Mouse (Mus musculus) adrenal gland, postnatal 14 days (tissue): ENCODE measurements around the gene Hist1h2ae. TPM values are rescaled to one million over a fixed set of nuclear protein-coding genes. Genes with fewer than 3 reads are reported as not detected.
A peak's percentile ranks its signal among the peaks of the same experiment; 100 is the strongest.
"Not testable (repeated sequence)": the region's sequence is repeated elsewhere in the genome, so short reads cannot be mapped to it uniquely, and the experiment has no call there.

ENCODE experiments used
- DNase-seq: peaks from one replicate; pipeline ENCODE4 v3.0.0; 2021; ENCODE audit warnings: mixed read lengths
- total RNA-seq: library from RNA; stranded (reverse); gene quantifications from 2 replicates; pipeline ENCODE4 v1.2.3, GENCODE M21; 2021

Hist1h2ae gene
- total RNA-seq, 1 experiment from 2014 or later = 36.1 TPM

DNA sequence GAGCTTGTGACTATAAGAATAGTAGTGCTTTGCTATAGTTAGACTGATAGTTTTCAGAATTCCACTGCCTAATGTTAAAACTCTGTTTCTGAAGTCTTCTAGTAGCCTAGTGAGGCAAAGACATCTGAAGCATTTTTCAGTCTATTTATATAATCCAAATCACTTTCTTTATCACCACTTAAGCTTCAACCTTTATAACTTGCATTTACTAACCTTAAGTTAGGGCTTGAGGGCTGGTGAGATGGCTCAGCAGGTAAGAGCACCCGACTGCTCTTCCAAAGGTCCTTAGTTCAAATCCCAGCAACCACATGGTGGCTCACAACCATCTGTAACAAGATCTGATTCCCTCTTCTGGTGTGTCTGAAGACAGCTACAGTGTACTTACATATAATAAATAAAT lies 31.2 kb downstream of the Hist1h2ae start:
- not testable (repeated sequence) for DNase-seq

DNA sequence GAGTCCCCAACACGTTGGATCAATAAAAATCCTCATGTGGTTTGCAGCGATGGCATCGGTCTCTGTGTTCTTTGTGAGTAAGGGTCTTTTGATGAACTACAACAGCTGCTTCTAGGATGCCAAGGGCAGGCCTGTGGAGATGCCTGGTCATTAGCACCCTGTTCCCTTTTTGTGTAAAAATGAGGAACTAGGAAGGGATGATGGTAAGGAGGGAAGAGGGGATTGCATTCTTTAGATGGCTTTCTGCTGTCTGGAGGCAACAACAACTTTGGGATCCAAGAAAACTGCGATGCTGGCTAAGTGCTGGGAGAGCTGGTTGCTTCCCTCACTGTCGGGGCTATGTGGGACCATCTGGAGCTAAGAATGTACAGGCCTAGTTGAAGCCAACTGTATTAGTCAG lies 32.8 kb downstream of the Hist1h2ae start:
- no peak for DNase-seq

DNA sequence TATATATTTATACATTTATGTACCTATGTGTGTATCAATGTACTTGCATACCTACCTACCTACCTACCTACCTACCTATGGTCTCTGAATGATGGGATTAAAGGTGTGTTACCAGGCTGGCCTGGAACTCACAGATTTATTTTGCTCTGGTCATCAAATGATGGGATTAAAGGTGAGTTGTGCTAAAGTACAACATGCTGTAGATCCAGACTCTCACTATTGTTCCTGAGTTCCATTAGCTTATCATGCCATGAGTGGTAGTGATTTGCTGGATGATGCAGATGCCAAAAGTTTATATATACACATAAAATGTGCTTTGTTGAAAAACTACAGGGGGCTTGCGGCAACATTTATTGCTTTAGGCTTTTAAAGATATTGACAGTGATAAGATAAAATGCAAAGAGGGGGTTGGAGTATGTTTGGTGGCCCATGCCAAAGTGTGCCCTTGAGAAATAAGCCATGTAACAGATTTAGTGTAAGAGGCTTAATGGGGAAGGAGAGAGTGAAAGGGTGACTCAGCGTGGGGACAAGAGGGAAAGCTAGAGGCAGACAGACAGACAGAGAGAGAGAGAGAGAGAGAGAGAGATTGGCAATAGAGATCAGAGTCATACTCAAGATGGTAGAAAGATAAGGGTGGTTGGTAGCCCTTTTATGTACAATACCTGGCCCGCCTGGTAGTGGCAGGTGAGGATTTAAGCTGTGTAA lies 33.9 kb downstream of the Hist1h2ae start:
- no peak for DNase-seq

DNA sequence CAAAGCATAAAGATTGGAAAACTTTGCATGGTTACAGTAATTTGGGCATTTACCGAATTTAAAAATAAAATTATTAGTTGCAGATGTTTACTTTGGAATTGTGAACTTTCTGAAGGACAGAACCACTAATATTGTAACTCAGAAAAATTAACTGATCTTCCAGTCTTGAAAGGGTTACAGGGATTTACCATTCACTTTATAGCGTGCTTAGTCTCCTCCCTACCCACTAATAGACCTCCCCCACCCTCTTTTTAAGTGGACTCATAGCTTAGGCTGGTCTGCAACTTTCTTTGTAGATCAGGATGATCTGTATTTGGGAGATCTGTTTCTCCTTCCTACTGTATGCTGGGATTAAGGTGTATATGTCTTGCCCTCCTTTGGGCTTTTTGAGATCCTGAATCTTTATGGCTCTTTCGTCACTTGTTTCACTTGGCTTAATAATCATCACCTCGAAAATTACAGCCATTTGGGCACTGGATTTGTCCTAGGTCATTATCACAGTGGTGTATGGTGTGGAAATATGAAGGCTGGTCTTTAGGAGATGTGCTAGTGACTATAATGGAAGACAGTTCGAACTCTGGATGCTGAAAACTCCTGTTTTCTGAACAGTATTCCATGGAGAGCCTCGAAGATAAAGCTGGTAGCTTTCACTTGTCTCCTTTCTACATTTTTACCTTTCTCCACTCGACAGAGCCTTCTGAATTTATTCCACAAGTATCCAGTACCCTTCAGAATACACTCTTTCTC lies 34.8 kb downstream of the Hist1h2ae start:
- DNase-seq = no peak

DNA sequence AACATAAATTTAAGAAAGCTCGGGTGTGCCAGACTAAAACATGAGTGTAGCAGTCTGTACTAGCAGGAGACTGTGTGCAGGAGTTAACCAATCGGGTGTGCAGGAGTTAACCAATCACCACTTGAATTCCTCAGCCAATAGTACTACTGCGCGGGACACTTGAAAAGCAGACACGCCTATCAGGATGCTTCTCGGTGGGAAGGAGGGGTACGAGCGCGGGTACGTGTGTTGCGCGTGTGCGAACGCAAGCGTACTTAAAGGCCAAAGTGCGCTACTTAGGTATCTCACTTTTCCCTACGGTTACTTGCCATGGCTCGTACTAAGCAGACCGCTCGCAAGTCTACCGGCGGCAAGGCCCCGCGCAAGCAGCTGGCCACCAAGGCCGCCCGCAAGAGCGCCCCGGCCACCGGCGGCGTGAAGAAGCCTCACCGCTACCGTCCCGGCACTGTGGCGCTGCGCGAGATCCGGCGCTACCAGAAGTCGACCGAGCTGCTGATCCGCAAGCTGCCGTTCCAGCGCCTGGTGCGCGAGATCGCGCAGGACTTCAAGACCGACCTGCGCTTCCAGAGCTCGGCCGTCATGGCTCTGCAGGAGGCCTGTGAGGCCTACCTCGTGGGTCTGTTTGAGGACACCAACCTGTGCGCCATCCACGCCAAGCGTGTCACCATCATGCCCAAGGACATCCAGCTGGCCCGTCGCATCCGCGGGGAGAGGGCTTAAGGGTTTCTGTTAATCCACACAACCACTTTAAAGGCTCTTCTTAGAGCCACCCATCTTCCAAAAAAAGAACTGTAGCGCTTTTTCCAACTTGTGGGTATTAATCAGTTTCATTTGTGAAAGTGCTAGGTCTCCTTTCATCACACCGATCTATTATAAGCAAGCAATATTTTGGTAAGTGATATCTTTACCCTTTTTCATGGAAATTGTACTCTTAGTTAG lies 35.6 kb downstream of the Hist1h2ae start, which contains the start of gene Hist1h3g:
Gene Hist1h3g, plus strand, starts transcription at position 286 of the 939 bp plus-strand sequence.
- peak; percentile 92 for DNase-seq

DNA sequence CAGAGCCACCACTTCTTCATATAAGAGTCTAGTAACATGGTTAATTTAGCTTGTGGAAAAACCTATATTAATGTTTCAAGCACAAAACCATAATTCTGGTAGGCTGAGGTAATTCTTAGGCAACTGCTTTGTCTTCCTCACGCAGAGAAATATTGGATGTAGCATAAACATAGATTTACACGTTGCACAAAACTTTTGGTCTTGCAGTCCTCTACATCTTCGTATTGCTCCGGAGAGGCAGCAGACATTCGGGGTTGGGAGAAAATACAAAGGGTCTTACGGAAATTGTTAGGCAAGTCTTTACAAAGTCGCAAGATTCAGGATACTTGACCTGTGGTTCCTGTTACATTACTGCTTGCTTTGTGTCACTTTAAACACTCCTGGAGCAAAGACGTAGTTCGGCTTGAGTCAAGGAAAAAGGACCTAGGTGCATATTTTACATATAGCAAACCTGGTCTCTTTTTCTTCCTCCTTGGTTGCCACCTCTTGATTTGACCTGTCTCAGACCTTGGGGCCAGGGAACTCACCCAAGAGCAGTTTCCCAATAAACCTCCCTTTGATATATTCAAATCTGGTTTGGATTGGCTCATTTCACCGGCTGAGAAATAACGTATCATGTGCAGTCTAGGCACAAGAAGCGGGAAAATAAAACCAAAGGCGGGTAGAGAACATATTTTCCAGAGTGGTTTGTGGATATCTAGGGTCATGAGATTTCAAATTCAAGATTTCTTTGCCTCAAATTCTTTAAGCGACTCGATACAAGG lies 36.5 kb downstream of the Hist1h2ae start:
- DNase-seq = peak; percentile 59

DNA sequence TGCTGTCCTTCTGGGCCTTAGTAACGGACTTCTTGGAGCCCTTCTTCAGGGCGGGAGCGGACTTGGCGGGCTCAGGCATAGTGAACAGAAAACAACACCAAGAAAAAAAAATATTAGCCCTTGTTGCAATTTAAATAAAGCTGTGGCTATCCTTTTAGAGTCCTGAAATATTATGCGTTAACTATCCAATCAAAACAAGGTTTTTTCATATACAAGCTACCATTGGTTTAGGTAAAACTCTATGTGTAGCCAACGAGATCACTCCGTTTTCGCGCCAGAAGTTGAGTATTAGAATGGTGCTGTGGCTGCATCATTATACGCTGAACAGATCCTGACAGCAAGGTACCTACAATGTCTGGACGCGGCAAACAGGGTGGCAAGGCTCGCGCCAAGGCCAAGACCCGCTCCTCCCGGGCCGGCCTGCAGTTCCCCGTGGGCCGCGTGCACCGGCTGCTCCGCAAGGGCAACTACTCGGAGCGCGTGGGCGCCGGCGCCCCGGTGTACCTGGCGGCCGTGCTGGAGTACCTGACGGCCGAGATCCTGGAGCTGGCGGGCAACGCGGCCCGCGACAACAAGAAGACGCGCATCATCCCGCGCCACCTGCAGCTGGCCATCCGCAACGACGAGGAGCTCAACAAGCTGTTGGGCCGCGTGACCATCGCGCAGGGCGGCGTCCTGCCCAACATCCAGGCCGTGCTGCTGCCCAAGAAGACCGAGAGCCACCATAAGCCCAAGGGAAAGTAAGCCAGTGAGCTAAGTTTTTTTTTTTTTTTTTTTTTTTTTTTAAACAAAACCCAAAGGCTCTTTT lies 37.3 kb downstream of the Hist1h2ae start, which contains the start of gene Hist1h2af:
Gene Hist1h2af, plus strand, starts transcription at position 347 of the 808 bp plus-strand sequence.
- DNase-seq = peak; percentile 76

DNA sequence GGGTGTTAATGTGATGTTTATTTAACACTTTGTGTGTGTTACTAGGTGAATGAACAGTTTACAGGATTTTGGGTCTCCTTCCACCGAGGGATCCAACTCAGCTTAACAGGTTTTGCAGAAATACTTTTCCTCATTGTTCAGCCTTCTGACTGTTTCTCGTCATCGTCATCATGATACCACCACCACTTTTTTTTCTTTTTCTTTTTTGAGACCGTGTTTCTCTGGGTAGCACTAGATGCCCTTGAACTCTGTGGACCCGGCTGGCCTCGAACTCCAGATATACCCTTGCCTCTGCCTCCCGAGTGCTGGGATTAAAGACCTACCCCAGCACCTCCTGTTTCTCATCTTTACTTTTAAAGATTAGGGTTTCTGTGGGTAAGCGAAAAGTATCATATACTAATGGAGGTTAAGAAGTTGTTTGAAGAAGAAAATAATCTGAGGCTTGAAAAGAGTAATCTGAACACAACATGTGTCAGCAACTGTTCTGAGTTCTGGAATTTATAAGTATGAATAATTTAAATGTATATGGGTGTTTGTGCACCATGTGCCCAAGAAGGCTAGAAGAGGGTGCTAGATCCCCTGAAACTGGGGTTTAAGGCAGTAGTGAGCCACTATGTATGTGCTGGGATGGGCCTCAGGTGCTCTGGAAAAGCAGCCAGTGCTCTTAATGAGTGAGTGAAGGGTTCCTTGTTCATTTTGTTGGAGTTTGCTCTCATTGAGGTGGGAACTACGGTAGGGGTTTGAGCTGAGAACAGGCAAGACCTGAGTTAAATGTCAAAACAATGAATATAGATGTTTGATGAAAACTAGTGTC lies 38.6 kb downstream of the Hist1h2ae start:
- no peak for DNase-seq

DNA sequence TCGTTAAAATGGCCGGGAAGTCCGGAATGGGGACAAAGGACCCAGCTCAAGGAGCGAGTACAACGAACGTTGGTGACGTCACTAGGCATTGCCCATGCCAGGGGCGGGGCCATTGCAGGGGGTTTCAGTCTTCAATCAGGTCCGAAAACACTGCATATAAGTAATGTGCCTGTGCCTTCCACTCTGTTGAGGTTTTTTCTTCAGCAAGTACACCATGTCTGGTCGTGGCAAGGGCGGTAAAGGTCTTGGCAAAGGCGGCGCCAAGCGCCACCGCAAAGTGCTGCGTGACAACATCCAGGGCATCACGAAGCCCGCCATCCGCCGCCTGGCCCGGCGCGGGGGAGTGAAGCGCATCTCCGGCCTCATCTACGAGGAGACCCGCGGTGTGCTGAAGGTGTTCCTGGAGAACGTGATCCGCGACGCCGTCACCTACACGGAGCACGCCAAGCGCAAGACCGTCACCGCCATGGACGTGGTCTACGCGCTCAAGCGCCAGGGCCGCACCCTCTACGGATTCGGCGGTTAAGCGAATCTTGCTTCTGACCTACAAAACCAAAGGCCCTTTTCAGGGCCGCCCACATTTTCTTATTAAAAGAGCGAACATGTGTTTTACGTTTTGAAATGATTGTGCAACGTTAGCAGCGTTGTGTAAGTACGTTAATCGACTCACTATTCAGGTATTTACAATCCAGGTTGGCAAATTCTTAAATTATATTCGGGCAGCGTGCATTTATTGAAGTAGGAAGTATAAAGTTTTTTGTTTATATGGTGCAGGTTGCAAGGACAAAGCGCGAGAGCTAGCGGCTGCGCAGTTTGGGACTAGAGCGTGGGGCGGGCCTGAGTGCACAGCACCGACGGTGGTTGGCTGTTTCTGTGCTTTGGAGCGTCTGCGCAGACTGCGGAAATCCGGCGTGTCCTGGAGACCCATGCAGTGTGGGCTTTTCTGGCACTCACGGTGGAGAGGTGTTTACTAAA lies 39.8 kb downstream of the Hist1h2ae start, which contains the start of gene Hist1h4h:
Gene Hist1h4h, plus strand, starts transcription at position 150 of the 975 bp plus-strand sequence.
- peak; percentile 98 for DNase-seq

DNA sequence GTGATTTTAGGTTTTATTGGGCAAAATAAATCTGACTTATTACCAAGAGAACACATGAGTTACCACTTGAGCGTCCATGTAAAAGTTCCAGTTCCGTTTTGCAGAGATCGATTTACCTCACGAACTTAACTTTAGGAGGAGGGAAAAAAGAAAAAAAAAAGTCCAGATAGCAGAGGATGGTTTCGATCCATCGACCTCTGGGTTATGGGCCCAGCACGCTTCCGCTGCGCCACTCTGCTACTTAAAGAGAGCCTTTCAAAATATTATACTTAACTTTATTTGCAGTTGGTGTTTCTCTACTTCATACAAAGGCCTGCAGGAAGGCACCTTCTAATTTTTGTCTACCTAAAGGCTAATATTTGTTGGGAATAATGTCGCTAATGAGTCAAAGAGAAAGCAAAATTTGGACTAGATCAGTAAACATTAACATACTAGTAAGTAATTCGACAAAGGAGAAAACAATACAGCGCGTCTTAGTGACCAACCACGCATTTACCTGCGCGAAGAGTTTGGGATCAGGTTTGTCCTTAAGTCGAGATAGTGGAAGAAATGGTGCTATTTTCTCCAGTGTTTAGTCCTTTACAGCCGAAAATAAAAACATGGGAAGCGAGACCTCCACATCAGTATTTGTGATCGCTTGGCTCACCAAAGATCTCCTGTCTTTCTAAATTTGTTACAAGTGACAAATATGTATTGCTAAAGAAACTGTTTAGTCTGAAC lies 40.7 kb downstream of the Hist1h2ae start:
- DNase-seq = peak; percentile 68

DNA sequence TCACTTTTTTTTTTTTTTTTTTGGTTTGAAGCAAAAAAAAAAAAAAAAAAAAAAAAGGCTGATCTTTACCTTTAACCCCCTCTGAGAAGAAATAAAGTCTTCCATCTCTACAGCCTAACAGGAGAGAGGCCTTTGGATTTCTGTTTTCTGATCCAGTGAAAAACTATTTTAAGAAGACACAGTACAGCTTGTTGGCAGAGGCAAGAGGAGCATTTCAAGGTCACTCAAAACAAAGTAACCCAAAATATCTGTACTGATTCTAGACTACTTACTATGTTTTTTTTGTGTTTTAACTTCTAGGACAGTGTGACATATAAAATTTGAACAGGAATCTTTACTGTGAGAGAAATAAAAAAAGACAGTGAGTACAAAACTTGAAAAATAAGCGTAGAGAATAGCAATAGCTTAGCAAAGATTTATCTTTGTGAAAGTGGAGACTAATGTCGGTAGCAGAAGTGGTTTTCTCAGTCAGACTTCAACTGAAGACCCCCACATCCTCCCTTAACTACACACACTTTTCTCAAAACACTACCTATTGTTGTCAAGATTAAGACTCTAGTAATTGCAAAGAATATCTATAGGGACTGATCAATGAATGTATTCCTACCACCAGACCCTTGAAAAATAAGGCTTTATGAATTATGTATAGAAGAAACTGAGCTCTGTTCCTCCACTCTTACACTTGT lies 41.4 kb downstream of the Hist1h2ae start:
- no peak for DNase-seq

DNA sequence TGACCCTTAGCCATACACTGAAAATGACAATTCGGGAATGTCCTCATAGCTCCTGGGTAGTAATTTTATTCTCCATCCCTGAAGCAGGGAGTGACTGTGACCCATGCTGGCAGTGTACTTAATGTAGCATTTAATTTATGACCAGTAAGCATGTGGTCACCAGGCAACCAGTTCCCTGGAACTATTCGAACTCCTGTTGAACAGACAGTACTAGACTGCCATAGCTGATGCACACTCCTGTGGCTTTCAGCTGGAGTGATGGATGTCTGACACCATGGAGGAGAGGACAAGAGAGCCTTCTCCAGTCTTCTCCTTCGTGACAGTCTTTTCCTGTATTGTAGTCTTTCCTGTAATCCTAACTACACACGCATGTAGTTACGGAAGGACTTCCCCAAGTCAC lies 42.0 kb downstream of the Hist1h2ae start:
- no peak for DNase-seq

DNA sequence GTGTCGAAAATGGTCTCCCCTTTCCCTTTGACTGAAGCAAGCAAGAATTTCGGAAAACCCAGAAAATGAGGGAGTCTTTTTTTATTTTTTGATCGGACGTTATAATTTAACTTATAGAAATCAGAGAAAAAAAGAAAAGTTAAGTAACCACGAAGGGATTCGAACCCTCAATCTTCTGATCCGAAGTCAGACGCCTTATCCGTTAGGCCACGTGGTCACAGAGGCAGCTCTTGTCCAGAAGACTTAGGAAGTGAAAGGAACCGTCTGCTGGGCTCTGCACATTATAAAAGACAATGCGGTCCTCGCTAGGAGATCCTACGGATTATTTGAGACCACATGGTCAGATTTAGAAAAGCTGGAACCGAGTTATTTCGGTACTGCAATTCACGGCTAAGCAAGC lies 44.7 kb downstream of the Hist1h2ae start:
- DNase-seq = peak; percentile 93

DNA sequence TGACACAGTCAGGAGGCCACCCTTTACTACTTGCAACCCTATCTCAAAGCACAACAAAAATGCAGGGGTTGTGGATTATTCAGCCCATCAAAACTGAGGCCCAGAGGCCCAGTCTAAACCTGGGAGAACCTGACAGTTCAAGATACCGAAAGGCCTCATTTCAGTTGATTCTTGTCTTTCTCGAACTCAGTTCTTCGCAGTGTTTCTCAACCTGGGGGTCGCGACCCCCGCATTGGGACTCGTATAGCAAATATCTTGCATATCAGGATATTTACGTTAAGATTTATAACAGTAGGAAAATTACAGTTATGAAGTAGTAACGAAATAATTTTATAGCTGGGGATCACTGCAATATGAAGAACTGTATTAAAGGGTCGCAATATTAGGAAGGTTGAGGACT lies 45.1 kb downstream of the Hist1h2ae start:
- DNase-seq = no peak

DNA sequence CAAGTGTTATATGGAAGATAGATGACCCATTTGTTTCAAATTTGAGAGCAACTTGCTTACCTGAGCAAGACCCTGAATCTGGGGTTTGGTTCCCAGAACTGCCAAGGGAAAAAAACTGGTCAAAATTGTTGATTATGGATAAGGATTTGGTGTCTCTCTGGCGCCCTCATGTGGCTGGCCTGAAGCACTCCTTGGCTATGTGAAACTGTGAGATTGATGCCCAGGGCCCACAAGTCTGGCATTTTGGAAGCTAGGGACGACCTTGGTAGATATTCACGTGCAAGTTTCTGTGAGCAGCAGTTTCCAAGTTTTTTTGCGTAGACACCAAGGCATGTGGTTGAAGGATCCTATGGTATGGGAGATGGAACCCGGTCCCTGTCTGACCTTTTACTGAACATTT lies 46.4 kb downstream of the Hist1h2ae start:
- peak; percentile 87 for DNase-seq

DNA sequence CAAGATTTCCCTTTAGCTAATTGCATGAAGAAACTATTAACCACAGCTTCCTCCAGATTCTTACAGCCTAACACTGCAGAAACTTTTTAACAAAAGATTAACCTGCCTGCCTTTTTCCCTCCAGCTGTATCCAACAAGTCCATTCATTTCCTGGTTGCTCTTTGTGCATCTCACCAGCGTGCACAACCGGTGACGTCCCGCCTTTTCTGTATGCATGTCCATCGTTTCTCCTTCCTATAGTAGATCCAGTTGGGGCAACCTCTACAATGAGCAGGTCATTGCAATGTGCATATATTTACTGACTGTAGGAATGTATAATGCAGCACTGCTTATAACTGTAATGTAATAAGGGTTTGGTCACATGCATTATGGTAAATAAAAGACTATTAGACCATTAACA lies 47.0 kb downstream of the Hist1h2ae start:
- no peak for DNase-seq

DNA sequence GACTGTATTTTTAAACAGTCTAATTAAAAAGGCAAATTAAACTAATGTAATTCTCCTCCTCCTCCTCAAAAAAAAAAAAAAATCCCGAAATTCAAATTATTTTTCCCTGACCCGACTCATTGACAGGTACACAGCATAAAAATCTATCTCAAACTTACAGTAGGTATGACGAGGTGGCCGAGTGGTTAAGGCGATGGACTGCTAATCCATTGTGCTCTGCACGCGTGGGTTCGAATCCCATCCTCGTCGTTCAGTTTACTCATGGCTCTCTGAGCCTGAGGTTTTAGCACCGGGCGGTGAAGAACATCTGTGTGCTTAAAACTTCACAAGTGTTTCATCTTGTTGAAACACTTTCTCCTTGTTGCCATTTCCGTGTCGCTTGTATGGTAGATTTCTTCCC lies 49.3 kb downstream of the Hist1h2ae start:
- peak; percentile 89 for DNase-seq
